Mouse (Mus musculus) 416B (cell line): Measurements from ENCODE around the gene Irf9.

Experiments
- DNase-seq: peaks from one replicate; pipeline ENCODE4 v3.0.0; 2011; ENCODE audit warnings: low read depth

Gene Irf9

DNA sequence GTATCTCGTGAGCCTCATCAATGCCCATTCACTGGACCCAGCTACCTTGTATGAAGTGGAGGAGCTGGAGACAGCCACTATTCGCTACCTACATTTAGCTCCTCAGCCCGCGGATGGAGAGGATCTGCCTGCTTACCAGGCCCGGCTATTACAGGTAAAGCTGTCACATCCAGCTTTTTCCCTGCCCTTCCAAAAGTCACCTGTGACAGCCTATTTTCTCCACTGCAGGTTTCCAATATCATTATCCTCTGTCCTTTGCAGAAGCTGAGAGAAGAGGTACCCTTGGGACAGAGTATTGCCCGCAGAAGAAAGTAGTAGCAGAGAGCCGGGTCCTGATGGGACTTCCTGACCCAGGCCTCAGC, at the start of gene Irf9:
Irf9 (plus strand) TSS at position 301 of the 362 bp plus-strand sequence.
- no peak for DNase-seq

DNA sequence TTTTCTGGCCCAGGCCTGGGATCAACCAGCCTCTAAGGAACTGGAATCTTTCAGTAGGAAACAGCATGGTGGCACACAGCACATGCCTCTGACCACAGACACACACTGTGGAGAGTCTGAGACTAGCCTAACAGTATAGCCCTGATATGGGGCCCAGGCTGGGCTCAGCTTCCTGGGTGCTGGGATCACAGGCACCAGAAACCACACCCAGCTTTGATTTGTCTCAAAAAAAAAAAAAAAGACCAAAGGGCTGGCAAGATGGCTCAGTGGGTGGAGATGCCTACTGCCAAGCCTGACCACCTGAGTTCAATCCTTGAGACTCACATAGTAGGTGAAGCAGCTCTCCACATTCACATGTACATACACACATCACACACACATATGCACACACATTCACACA, 48.7 kb upstream of the Irf9 start:
- no peak for DNase-seq

DNA sequence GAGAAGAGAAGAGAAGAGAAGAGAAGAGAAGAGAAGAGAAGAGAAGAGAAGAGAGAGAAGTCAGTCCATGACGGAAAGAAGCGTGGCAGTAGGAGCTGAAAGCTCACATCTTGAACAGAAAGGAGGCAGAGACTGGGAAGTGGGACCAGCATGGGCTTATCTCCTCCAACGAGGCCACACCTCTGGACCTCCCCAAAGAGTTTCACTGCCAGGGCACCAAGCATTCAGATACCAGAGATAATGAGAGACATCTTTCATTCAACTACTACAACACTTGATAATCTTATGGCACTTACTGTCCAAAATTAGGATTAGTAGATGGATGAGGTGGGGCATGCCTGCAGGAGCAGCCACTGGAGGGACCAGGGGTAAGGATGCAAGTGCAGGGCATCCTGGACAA, 47.6 kb upstream of the Irf9 start:
- no peak for DNase-seq

DNA sequence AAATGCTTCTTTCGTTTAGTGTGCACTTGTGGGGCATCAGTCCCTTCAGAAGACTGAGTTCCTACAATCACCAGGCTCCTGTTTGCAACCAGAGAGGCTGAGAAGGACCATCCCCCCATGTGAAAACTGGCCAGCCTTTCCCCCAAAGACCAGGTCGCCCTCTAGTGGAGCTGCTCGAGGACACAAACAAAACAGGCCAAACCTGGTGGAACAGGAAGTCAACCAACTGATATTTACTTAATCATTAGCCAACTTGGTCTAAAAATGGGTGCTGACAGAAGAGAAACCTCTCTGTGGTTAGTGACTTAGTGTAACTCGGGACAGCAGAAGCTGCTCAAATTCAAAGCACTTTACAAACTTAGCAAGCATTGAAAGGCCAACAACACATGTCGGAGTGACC, 46.4 kb upstream of the Irf9 start:
- DNase-seq: peak; percentile 92

DNA sequence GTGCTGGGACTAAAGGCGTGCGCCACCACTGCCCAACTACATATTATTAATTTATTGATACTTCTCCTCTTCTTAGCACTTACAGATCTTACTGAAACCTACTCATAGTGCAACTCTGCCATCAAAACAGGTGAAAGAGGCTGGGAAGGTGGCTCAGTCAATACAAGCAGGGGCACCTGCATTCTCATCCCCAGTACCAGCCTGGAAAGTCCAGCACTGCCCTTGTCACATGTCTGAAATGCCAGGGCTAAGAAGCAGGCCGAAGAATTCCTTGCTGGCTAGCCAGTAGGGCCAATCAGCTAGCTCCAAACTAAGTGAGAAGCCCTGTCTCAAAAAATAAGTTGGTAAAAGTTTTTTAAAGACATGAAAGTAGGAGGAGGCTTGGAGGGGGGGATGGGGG, 45.8 kb upstream of the Irf9 start:
- no peak for DNase-seq

DNA sequence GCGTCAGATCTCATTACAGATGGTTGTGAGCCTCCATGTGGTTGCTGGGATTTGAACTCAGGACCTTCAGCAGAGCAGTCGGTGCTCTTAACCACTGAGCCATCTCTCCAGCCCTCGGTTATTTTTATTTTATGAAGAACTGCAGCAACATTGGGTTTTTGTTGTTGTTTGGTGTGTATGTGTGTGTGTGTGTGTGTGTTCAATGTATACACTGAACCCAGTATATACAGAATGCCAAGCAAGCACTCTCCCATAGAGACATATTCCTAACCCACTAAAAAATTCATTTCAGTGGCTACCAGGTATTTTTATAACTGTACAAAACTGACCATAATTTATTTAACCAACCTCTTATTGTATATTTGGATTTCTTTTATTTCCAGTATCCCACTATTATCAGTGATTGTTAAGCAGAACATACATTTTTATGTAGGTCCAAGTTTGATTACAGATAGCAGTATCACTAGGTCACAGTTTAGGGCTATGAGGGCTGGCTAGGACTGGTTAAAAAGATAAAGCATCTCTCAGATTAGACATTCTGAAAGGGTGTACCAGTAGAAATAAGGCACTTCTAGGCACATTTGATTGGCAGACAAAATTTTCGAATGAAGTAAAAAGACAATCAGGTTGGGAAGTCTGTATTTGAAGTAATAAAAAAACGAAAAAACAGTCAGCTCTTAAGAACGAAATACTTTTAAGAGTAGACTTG, 44.5 kb upstream of the Irf9 start:
- DNase-seq: peak; percentile 45

DNA sequence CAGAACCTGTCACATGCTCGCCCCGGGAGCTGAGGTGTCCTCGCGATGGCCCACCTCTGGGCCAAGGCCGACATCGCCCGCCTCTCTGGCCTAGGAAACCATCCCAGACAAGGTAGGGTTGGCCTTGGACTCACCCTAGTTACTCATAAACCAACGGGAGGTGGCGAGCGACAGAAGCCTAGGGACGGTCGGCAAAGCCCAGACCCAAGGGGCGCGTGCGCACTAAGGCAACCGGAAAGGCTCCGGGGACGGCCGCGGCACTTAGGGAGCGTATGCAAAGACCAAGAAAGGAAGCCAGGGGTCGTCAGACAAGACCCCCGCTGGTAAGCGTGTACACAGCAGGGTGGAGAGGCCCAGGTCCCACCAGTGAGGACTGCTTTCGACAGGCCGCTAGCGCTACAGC, 43.6 kb upstream of the Irf9 start, which contains the start of gene Dcaf11:
Dcaf11 (plus strand) TSS at position 208 of the 403 bp plus-strand sequence.
- DNase-seq: peak; percentile 98

DNA sequence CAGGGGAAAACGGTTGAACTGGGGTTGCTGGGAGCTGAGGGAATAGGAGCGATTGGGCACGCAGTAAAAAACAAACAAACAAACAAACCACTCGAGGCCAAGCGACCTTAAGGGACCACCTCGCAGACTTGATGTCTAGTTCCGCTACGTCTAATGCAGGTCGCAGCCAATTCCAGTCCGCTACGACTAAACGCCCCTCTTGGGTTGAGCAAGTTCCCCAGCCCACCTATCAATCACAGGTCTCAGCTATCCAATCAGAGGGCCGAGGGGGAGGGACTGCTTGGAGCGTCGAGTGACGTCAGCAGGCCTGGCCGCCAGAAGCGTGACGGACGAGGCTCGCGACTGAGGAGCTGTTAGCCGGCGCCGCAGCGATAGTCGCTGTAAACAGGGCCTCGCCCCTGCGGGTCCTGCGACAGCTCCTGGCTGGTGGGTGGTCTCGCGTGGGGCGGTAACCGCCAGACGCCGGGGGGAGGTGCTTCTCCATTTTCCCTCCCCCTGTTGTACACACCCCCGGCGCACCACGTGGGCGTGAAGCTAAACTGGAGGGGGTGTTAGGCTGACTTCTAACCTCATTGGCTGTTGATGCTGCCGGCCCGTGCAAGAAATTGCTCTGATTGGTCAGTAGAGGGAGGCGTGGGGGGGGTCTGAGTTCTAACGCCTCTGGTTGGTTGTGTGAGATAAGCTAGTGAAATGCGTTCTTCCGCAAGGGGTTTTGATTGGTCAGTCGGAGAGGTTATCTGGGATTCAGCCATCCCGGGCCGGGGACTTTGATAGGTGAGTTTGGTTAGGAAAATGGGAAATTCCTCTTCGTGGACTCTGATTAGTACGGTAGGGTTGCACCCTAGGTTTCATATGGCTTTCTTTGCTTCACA, 42.9 kb upstream of the Irf9 start, which contains the start of gene A730061H03Rik:
A730061H03Rik (minus strand) TSS at position 205 of the 872 bp plus-strand sequence.
- DNase-seq: peak; percentile 100

DNA sequence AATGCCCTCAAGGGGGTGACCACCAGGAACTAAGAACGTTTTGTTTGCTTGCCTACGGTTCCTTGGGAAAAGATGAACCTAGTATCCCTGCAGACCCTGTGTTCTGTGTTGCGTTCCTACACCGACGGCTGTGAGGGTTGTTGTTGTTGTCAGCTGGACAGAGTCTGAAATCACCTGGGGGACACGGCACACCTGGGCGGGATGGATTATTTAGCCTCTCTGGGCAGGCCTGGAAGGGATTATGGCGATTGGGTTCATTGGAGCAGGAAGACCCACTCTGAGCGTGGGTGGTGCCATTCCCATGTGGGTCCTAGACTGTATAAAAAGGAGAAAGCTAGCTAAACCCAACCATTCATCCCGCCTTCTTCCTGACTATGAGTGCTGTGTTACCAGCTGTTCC, 41.5 kb upstream of the Irf9 start:
- DNase-seq: no peak

DNA sequence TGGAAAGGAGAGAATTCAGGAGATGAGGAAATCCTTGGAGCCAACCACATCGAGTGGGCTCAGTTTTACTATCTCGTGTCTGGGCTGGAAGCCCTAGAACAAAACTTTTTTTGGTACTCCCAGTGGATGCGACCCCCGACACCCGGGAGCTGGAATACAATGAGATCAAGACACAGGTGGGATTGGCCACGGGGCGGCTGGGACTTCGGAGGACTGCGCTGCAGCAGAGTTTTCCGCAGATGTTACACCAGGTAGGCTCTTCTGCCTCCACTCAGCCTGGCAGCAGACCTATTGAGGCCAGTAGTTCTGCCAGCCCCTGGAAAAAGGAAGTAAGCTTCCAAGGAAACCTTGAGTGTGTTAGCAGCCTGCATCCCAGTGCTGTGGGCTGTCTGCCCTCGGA, 40.1 kb upstream of the Irf9 start:
- DNase-seq: no peak

DNA sequence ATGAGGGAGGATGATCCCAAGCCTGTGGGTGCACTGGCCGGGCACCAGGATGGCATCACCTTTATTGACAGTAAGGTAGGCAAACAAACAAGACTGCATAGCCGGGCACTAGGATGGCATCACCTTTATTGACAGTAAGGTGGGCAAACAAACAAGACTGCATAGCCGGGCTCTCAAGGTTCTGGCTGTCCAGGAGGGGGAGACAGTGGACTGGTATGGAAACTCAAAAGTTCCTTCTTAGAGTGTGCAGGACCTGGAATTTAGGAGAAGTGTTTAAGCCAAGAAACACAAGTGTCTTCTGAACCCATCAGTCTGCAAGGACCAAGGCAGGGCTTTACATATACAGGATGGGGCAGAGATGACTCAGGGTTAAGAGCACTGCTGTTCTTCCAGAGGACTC, 37.6 kb upstream of the Irf9 start:
- DNase-seq: peak; percentile 29

DNA sequence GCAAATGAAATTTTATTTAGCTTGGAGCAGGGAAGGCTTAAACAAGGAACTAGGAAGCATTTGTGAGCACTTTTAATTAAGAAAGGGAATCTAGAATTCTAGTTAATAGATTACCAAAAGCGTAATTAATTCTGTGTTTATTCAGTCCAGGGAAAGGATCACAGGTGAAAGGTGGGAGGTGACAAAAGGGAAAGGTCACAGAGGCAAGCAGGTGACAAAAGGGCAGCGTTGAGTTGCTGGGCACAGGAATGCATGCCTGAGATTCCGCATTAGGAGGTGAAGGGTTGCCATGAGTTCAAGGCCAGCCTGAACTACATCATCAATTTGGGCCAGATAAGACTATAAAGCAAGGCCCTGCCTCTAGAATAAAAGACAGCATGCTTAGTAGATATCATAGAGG, 35.9 kb upstream of the Irf9 start:
- DNase-seq: no peak

DNA sequence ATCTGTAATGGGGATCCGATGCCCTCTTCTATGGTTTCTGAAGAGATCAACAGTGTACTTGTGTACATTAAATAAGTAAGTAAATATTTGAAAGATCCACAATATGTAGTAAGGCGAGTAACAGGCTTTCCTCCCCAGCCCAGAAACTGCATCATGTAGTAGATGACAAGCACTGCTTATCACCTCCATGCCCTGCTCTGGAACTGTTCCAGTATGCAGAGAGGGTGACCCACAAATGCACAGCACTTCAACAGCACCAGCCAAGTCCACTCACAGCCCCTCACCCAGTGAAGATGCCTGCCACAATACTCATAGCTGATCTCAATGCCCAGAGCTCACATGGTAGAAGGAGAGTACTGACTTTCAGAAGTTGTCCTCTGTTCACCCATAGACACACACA, 32.8 kb upstream of the Irf9 start:
- no peak for DNase-seq

DNA sequence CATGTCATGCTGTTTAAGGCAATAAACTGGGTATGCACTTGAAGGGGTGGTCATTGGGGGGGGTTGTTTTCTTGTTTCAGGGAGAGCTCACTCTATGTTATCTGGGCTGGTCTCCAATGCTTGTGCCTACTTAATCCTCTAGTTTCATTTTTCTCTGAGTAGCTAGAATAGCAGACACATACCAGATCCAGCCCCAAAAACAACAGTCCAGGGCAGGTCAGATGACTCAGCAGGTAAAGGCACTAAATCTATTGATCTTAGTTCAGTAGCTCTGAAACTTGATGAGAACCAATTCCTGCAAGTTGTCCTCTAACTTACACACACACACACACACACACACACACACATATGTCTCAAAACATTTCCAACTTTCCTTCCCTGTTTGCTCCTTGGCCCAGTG, 31.6 kb upstream of the Irf9 start:
- no peak for DNase-seq

DNA sequence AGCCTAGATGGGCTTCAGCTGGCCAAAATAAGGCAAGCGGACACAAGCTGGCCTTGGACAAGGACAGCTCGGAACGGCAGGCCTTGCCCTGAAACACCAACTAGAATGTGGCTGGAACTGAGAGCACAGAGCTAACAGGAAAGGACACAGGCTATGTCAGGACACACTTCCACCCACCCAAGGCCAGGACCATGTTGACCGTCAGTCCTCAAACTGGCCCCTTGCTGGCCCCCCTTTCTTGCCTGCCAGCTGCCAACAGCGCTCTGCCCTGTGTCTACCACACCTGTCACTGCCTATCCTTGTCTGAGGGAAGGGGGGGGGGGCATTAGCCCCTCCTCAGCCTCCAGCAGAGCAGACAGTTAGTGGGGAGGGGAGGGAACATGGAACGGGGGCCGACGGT, 28.1 kb upstream of the Irf9 start, which contains the start of gene Fitm1:
Fitm1 (plus strand) TSS at position 316 of the 400 bp plus-strand sequence.
- no peak for DNase-seq

DNA sequence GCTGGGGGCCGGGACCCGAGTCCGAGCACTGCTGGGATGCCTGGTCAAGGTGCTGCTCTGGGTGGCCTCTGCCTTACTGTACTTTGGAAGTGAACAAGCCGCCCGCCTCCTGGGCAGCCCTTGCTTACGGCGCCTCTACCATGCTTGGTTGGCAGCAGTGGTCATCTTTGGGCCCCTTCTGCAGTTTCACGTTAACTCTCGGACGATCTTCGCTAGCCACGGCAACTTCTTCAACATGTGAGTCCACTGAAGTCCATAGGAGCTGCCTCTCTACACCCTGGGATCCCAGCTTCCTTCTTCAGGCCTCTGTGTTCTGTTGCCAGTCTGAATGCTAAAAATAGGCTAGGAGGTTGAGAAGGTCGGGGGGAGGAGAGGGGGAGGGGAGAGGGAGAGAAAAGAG, 27.7 kb upstream of the Irf9 start:
- no peak for DNase-seq

DNA sequence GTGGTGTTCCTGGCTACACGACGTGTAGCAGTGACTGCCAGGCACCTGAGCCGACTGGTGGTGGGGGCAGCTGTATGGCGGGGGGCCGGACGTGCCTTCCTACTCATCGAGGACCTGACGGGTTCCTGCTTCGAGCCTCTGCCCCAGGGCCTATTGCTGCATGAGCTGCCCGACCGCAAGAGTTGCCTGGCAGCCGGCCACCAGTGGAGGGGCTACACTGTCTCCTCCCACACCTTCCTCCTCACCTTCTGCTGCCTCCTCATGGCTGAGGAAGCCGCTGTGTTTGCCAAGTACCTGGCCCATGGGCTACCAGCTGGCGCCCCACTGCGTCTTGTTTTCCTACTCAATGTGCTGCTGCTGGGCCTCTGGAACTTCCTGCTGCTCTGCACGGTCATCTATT, 27.0 kb upstream of the Irf9 start:
- no peak for DNase-seq

DNA sequence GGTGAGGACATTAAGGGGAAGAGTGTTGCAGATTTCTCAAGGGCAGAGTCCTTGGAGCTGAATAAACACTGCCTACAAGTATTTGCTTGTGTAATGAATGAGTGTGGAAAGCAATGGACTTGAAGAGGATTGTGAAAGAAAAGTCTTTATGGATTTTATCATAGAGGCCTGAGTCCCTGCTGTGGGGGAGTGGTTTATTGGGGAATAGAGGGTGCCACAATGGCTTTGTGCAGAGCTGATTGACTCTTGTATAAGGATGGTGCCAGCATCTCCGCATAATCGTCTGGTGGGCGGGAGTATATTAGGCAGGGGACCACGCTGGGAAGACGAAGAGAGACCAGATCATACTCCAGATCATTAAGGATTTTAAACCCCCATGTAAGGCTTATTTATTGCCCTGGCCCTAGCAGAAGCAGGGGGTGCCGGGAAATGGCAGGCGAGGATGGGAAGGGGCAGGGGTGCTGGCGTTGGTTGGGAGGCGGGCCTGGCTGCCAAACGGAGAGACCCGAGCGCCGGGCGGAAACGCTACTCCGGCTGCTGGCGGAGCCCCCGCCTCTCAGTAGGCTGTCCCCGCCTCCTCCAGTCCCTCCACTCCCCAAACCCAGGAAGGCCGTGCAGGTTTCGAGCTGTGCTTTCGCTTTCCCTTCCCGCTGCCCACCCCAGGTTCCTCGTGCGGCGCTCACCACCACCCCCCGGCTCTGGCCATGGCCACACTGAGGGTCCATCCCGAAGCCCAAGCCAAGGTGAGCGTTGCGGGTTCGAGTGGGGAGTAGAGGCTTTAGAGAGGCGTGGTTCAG, 25.3 kb upstream of the Irf9 start, which contains the start of gene Psme1:
Psme1 (plus strand) TSS at position 253 of the 797 bp plus-strand sequence.
- DNase-seq: peak; percentile 88

DNA sequence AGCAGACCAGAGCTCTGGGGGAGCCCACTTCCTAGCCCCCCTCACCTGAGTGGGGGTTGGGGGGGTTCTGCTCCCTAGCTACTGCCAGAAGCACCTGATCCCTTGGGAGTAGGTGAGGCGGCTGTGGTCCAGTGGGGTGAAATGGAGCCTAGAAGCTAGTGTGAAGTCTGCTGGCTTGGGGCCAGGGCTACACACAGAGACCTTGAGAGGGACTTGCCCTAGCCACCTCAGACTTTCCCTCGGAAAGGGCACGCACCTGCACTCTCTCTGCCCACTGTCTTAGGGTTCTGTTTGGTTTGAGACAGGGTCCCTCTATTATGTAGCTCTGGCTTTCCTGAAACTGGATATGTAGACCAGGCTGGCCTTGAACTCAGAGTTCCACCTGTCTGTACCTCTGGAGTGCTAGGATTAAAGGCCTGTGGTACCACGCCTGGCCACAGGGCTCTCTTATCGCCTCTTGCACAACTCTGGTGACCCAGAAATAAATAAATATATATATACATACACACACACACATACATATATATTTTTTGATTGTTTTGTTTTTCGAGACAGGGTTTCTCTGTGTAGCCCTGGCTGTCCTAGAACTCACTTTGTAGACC, 24.6 kb upstream of the Irf9 start:
- peak; percentile 77 for DNase-seq

DNA sequence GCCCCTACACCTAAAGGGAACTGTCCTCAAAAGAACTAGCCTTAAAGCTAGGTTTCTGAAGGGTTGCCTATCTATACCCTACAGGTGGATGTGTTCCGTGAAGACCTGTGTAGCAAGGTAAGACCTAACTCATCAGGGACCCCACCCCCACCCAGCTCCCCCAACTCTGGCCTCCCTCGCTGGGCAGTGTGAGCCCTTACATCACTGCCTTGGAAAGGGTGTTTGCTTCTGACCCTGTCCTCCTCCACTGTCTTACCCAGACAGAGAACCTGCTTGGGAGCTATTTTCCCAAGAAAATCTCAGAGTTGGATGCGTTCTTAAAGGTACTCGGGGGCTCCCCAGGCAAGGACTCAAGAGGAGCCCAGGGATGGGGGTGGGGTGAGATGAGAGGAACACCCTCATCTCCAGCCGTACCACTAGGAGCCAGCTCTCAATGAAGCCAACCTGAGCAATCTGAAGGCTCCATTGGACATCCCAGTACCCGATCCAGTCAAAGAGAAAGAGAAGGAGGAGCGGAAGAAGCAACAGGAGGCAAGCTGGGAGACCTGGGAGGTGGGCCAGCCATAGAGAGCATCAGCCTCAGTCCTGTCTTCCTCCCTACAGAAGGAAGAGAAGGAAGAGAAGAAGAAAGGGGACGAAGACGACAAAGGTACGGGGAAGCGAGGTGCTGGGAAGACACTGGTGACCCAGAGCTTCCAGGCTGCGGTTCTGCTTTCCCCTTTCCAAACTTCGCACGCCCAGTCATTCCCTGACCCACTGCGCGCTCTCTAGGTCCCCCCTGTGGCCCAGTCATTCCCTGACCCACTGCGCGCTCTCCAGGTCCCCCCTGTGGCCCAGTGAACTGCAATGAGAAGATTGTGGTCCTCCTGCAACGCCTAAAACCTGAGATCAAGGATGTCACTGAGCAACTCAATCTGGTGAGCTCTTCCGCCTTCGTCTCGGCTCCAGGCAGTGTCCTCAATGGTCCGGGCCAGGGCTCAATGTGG, 23.6 kb upstream of the Irf9 start:
- DNase-seq: no peak

DNA sequence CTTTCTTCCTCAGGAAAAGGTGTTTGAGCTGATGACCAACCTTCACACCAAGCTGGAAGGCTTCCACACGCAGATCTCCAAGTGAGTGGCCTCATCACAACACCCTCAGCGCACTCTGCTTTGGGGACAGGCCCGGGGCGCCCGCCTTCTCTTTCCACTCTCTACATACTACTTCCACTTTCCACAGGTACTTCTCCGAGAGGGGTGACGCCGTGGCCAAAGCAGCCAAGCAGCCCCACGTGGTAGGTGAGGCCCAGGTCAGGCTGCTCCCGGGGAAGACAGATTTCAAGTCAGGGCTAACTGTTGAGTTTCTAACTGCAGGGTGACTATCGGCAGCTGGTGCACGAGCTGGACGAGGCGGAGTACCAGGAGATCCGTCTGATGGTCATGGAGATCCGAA, 22.6 kb upstream of the Irf9 start:
- DNase-seq: no peak
